Mouse (Mus musculus): Measurements from ENCODE around the gene Man2a1.
"Not testable (repeated sequence)": the region's sequence is repeated elsewhere in the genome, so short reads cannot be mapped to it uniquely, and the experiment has no call there.

Gene Man2a1

DNA sequence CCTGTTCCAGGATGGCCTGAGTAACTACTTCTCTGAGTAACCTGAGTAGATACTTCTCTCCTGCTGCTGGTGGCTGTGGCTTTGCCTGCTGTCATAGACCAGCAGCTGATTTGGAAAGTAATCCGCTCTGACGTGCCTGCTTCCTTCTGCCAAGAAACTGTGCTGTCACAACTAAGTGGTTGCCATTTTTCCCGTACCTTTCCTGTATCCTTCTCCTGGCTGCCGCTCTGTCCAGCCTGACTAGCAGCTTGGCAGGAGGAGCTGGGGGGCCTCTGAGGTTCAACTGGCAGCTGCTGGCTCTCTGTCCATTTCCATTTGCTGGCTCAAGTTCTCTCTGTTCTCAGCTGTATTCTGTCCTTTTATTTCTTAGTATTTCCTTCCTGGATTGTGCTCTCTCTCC lies 115.8 kb downstream of the Man2a1 start:
- DNase-seq = peak; percentile 90 to 91

DNA sequence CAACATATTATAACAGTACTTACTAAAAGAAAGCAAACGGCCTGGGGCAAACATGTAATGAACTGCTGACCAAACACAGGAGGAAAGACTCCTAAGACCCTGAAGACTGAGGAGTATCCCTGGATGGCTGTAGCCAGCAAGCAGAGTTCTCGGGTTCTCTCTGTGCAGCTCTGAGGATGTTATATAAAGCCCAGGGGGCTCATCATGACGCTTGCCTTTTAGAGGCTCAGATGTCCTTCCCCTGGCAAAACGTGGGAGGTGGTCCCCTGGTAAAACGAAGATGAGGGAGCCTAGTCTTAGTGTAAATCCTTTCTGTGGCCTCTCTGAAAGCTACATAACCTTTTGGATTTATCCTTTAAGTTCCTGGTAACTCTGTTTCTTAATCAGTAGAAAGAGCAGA lies 119.2 kb downstream of the Man2a1 start:
- no peak for DNase-seq

- DNase-seq = no peak
These were observed 120.6 kb downstream of the Man2a1 start for GRCm38 (mm10) chr17:64721112-64721511.

- DNase-seq = no peak
These were observed 122.6 kb downstream of the Man2a1 start for GRCm38 (mm10) chr17:64723162-64723561.

- DNase-seq = no peak
These were observed 124.7 kb downstream of the Man2a1 start for GRCm38 (mm10) chr17:64725214-64725613.

DNA sequence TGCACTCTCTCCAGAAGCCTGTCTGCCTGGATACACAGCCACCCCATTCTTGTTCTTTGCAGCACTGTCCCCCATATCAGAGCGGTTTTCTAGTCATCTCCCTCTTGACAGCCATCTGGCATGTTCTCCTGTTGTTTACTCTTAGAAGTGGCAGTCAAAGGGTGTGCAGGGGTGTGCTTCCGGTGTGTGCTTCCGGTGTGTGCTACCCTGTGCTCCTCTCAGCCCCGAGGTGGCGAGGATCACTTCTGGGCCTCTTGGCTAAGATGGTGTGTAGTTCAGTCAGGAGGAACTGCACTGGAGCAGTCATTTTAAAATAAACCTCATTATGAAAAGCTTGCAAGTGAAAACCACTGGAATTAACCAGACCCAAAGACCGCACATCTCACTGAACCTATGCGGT lies 125.5 kb downstream of the Man2a1 start:
- no peak for DNase-seq

DNA sequence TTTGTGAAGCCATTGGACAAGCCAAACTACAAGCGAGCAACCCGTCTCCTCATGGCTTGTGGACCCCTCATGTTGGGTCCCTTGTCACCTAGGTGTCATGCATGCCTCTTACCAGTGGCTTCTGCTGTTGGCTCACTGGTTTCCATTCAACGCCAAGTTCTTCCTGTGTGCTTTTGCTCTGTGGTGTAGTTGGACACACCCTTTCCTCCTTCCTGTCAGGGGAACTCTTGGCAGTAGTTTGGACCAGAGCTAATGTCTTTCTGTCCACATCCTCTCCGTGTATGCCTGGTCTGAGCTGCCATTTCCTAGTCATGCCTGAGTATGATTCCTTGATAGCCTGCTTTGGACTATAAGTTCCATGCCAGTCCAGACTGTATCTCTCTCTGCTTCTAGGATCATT lies 135.0 kb downstream of the Man2a1 start:
- no peak for DNase-seq

DNA sequence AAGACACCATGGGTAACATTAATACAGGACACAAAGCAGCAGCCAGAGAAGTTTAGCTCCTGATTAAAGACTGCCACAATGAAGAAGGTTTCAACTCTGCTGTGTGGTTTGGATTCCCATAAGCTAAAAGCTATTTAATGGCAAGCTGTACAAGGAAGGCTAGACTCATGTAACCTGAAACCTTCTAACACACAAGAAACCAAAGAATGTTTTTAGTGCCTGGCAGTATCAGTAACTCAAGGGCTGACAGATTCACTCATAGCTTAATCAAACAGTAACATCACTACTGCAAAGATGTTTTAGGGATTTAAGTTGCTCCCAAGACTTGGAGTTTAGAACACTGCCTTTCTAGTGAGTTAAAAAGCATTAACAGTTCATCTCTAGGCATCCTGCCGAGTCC lies 137.4 kb downstream of the Man2a1 start:
- no peak for DNase-seq

GRCm38 (mm10) chr17:64739129-64739528 lies 138.6 kb downstream of the Man2a1 start:
- peak; percentile 57 to 73 for DNase-seq

- peak in 1 of 2 experiments; percentile 34 for DNase-seq
These were observed 142.4 kb downstream of the Man2a1 start for GRCm38 (mm10) chr17:64742715-64743605.

DNA sequence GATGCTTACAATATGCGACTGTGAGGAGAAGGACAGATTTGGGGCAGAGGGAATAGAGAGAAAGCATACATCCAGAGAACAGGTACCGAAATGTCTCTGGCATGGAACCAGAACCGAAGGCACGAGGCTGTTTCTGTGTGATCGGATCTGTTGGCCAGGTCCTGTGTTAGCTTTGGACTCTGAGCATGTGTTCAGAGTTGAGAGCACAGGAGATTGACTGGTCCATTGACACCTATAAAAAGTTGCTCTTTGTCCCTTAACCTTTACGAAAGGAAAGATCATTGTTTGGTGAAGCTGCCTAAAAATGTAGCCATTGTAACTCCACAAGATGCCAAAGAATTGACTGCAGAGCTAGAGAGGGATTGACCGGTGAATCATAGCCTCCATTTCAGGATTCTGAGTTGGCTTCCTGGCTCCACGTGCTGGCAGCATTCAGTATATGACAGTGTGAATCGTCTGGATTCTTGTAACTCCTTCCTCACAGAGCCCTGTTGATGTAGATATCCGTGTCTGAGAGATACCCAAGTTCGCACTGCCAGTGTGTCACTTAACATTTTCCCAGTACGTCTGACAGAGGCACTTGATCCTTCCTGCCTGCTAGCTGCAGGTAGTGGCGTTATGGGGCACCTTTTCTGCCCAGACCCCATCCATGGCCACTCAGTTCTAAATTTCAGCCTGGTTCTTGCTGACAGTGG lies 143.2 kb downstream of the Man2a1 start:
- peak in 1 of 2 experiments; percentile 35 for DNase-seq

- DNase-seq = no peak
These were observed 146.2 kb downstream of the Man2a1 start for GRCm38 (mm10) chr17:64746637-64747225.

DNA sequence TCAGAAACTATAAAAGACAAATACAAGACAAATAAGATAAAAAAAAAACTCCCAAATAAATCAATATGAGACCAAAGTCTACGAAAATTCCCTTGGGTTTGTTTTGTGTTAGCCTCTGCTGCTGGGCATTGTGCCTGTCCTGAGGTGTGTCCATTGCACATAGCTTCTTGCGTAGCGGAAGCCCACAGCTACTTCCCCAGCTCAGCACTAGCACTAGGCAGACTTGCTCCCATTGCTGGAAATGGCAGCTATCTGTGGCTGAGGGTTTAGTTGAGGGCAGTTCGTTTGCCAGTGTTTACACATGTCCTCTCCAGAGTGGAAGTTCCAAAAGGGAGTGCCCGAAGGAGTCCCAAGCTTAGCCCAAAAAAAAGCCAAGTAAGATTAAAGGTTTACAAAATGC lies 146.9 kb downstream of the Man2a1 start:
- no peak for DNase-seq

DNA sequence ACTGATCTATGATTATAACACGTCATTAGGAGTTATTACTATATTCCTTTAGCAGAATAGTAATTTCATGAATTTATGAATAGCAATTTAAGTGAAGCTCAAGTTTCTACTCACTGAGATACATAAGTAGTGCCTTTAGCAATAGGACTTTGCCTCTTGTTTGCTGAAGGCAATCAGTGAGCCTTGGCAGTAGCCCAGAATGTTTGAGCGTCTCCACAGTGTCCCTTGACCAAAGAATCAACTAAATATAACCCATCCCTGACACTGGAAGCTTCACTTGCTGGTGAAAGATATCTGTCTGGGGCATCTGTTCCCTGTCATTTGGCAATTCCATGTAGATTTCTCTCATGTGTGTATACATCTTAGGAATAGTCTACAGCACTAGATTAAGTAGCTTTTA lies 147.6 kb downstream of the Man2a1 start:
- DNase-seq = peak; percentile 59 to 60

DNA sequence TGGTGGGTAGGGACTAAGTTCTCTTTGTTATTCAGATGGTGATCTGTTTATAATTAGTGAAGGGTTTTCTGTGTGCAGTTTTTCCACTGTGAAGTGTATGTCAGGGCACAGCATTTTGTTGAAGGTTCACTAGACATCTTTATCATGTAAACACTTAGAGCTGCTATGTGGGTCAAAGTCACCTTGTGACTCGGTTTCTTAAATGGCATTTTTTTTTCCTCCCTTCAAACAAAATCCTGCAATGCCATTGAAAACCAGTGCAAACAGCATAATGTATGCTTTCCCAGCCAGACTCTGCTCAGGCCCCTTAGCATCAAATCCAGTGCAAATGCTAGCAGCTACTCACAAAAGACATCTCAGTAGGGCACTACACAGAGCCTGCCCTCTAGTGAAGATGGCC lies 148.6 kb downstream of the Man2a1 start:
- no peak for DNase-seq

DNA sequence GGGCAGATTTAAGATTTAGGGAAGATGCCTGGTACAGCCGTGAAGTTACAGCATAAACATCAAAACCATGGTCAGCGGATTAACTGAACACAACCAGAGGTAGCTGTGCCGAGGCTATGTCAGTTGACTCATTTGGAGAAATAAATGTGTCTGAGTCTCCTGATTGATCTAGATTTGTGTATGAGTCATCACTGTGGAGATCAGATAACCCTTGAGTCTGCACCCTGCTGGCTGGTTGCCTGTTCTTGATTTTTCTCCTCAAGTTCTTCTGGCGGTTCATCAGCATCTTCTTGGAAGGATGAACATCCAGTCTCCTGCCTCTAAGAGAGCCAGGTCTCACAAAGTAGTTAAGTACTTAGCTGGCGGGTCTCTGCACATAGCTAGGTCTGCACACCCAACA lies 150.7 kb downstream of the Man2a1 start:
- no peak for DNase-seq

- no peak for DNase-seq
These were observed 151.8 kb downstream of the Man2a1 start for GRCm38 (mm10) chr17:64752126-64753019.

DNA sequence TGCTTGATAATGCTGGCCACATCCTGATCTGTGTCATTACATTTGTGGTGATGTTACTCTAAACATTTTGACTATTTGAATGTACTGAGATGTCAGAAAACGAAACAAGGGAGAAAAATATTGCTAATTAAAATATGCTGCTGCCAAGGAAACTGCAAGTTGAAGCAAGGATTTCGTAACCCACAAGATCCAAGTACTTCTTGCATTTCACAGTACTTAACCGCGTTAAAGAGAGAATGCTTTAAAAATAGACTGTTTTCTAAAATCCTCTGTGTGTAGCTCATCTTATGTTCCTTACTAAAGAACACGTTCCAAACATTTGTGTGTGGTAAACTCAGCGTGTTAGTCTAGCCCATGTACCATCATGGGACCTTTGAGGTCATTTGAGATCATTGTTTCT lies 153.0 kb downstream of the Man2a1 start:
- DNase-seq = no peak

GRCm38 (mm10) chr17:64754142-64754863 lies 153.8 kb downstream of the Man2a1 start:
- peak; percentile 51 to 63 for DNase-seq

DNA sequence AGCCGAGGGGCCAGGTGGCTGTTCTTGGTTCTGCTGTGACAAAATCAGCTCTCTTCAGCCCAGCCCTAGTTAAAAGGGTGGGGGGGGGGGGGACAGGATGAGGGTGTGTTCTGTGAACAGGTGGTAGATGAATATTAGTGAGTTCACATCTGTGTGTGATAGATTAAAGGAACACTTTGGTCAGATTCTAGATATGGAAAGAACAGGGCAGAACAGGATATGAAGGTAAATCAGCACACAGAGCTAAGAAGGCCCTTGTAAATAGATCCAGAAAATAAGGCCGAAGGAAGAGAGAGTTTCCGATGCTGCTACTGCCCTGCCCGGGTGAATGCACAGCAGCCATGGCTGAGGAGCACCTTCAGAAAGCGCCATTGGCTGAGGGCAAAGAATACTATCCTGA lies 154.7 kb downstream of the Man2a1 start:
- no peak for DNase-seq

DNA sequence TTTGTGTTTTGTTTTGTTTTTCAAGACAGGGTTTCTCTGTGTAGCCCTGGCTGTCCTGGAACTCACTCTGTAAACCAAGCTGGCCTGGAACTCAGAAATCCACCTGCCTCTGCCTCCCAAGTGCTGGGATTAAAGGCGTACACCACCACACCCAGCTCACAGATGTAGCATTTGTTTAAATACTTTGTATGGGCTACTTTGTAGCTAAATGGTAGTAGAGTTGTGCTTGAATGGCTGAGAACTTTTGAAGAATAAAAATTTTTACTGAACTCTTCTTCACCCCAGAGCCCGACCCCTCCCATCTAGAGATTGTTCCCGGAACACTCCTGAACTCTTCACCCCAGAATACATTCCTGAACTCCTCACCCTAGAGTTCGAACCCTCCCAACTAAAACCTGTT lies 162.1 kb downstream of the Man2a1 start:
- not testable (repeated sequence) for DNase-seq

DNA sequence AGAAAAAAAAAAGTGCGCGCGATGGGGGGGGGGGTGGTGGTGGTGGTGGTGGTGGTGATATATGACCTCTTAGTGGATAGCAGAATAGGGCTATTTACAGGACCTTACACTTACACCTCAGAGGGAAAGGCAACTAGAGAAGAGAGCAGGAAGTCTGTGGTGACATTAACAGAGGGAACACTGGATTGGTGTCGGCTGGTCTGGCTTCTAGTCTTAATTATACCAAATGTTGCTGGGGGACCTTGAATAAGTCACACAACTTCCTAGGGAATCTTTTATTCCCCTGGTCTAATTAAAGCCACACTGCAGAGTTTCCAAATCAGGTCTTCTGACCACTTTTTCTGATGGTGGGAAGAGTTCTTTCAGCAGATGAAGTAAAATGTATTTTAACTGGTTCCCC lies 163.0 kb downstream of the Man2a1 start:
- no peak for DNase-seq

Measured in cerebellum, postnatal 14 days (tissue).